Mouse (Mus musculus) Muller cell, postnatal 12 days (primary cell): ENCODE data around the gene Fcho1.

Experiments used
- DNase-seq: peaks from one replicate; pipeline ENCODE4 v3.0.0-alpha.2; 2015; ENCODE audit errors: inconsistent ontology term

Gene Fcho1

DNA sequence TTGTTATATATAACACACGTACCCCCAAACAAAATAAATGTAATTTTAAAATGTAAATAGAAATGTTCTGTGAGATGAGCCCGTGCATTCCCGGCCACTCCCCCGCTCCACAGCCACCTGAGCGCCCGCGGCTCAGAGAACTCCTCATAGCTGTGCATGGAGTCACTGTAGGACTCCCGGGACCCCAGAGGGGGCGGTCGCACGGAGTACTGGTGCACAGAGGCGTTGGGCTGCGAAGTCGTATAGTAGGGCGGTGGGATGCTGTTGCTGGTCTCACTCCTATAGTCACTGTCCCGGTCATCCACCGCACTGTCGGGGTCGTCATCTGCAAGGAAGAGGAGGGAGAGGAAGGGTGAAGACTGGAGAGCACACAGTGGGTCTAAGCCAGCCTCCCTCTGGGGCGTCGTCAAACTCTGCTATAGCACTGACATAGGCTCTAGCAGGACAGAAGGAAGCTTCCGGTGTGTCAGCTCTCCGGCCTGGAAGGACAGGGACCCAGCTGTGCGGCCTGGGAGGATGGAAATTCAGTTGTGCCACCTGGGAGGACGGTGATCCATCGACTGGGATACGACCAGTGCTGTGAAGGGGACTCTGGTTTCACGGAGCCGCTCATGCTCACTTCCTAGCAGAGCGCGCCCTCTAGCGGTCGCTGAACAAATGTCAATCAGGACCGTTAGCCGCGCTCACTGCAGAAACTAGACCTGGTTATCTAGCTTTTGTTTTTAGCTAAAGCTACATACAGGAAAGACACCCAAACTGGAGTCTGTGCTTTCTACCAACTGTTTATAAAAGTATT lies 65.0 kb downstream of the Fcho1 start:
- DNase-seq: peak; percentile 63

DNA sequence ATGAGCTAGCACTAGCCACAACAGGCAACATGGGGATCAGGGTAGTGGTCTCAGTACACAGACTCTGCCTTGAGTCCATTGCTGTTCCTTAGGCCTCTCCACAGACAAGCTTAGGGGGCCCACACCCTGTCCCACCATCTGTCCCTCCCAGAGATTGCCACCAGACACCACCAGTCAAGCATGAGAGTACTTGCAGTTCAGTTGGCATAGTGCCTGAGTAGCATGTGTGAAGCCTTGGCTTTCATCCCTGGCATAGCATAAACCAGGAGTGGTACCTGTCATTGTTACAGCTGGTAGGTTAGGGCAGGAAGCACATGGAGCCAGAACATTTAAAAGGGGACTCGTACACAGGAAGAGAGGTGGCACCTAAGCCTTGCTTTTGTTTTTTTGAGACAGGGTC lies 65.8 kb downstream of the Fcho1 start:
- DNase-seq: no peak

GRCm38 (mm10) chr8:71658515-71659049 lies 66.9 kb downstream of the Fcho1 start:
- DNase-seq: no peak
